Mouse (Mus musculus) ovary, adult 18-20 months (tissue): ENCODE data around the gene Rag2.

ENCODE experiments used
- DNase-seq: peaks from one replicate; pipeline ENCODE4 v3.0.0; 2022; ENCODE audit warnings: low spot score, mixed read lengths

Rag2 gene

GRCm38 (mm10) chr2:101624011-101624410 lies 507 bp upstream of the Rag2 start:
- no peak for DNase-seq

- DNase-seq, result no peak
Observed at GRCm38 (mm10) chr2:101627227-101627626, 2.7 kb downstream of the Rag2 start.

- DNase-seq, result peak; percentile 82
Observed at GRCm38 (mm10) chr2:101628297-101629236, 4.0 kb downstream of the Rag2 start.

- DNase-seq, result no peak
Observed at GRCm38 (mm10) chr2:101638979-101639839, 14.7 kb downstream of the Rag2 start.

- DNase-seq, result no peak
Observed at GRCm38 (mm10) chr2:101639840-101640350, 15.4 kb downstream of the Rag2 start.

- no peak for DNase-seq
Observed at GRCm38 (mm10) chr2:101645841-101646240, 21.3 kb downstream of the Rag2 start.

GRCm38 (mm10) chr2:101648361-101648760 lies 23.8 kb downstream of the Rag2 start:
- DNase-seq, result no peak

- no peak for DNase-seq
Observed at GRCm38 (mm10) chr2:101649114-101649671, 24.7 kb downstream of the Rag2 start, which contains the start of the genes Rag1 and B230118H07Rik. Gene Rag1 (minus strand): TSS chr2:101649501. Gene B230118H07Rik (minus strand): TSS chr2:101649532.

- no peak for DNase-seq
Observed at GRCm38 (mm10) chr2:101650446-101650845, 25.9 kb downstream of the Rag2 start.

GRCm38 (mm10) chr2:101652204-101652920 lies 27.8 kb downstream of the Rag2 start:
- no peak for DNase-seq

- no peak for DNase-seq
Observed at GRCm38 (mm10) chr2:101652921-101653597, 28.5 kb downstream of the Rag2 start.

- DNase-seq, result no peak
Observed at GRCm38 (mm10) chr2:101660536-101660935, 36.0 kb downstream of the Rag2 start.

GRCm38 (mm10) chr2:101665058-101665702 lies 40.7 kb downstream of the Rag2 start:
- DNase-seq, result peak; percentile 17

GRCm38 (mm10) chr2:101665703-101666092 lies 41.2 kb downstream of the Rag2 start:
- DNase-seq, result no peak

- DNase-seq, result no peak
Observed at GRCm38 (mm10) chr2:101668751-101669150, 44.2 kb downstream of the Rag2 start.

- DNase-seq, result no peak
Observed at GRCm38 (mm10) chr2:101673547-101673946, 49.0 kb downstream of the Rag2 start.

GRCm38 (mm10) chr2:101678236-101679021 lies 53.9 kb downstream of the Rag2 start, which contains the start of gene Traf6:
Gene Traf6 (plus strand): TSS chr2:101678429.
- DNase-seq, result peak; percentile 75

GRCm38 (mm10) chr2:101679164-101679784 lies 54.8 kb downstream of the Rag2 start:
- DNase-seq, result no peak
